Mouse (Mus musculus): ENCODE measurements around the gene Trp53. TPM values are rescaled to one million over a fixed set of nuclear protein-coding genes. Genes with fewer than 3 reads are reported as not detected.

Trp53 gene
- total and polyA plus RNA-seq, 3 experiments, result 76.4 to 212 TPM; not detected in 1

GRCm38 (mm10) chr11:69551310-69551709 lies 28.8 kb upstream of the Trp53 start:
- no peak for DNase-seq (ENCODE audit: low read depth, low spot score)
- Histone ChIP-seq H3K79me2 (ENCODE audit: control insufficient read depth, insufficient read depth, low read length, poor library complexity) (no peaks in the 10 kb centered on the region), H3K9ac (ENCODE audit: control insufficient read depth, low read depth, low read length, poor library complexity, severe bottlenecking) (no peak overlapping the region), H3K4me1 (ENCODE audit: control insufficient read depth in 1 of 2, insufficient read depth in 2 of 2, low read length in 2 of 2) (no peaks in the 10 kb centered on the region), H3K27ac (ENCODE audit: control insufficient read depth, low read depth, low read length) (no peak overlapping the region), H3K36me3 (ENCODE audit: control insufficient read depth in 1 of 2, insufficient read depth in 2 of 2, low read length in 2 of 2) (no peaks in the 10 kb centered on the region), H3K9me3 (replicated peaks; ENCODE audit: insufficient read depth, low read length) (no peaks in the 10 kb centered on the region), H3K4me3 (ENCODE audit: control insufficient read depth in 1 of 2, insufficient read depth in 1 of 2, low read depth in 2 of 2, low read length in 2 of 2) (no peak overlapping the region), H3K27me3 (ENCODE audit: control insufficient read depth in 1 of 2, insufficient read depth in 2 of 2, low read length in 2 of 2) (peaks cover 0 to 9% of the 10 kb centered on the region in 2 experiments; a peak in 3 of 4 replicates)
- no peak for TF ChIP-seq E2F4 (IDR thresholded peaks at IDR 0.05; ENCODE audit: borderline replicate concordance, low read depth, low read length)
- no peak for TF ChIP-seq JUND (IDR thresholded peaks at IDR 0.05; ENCODE audit: low read depth, low read length)
- no peak for TF ChIP-seq SMC3 (IDR thresholded peaks at IDR 0.05; ENCODE audit: low read depth, low read length)
- no peak for TF ChIP-seq HCFC1 (IDR thresholded peaks at IDR 0.05; ENCODE audit: low read depth, low read length)

DNA sequence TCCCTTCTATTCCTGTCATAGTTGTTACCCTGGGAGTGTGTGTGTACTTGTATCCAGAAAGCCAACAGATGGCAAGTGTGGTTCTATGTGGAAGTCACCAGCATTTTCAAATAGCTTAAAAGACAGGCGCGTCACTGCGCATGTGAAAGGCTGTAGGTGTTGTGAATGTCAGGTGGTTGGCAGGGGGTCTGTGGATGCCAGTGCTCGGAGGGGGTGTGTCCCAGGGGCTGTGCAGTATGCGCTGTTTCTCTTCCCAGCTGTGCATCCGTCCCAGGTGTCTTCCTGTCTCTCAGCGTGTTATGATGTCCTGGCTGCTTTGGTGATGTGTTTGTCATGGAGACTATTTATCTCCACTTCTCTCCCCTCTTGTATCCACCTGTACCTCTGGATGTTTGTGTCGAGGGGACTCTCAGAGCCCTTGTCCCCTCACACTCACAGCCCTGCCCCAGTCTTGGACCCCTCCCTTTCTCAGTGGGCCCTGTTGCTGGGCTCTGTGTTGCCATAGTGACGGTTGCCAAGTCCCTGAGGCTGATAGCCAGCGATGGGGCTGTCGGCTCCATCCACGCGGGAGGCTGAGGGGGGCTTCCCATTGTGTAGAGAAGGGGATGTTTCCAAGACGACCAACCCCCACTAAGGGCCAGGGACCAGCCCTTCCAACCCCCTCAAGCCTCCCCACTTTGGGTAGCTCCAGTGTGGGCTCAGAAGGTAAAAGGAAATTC lies 27.4 kb upstream of the Trp53 start:
- Histone ChIP-seq H3K27me3 (ENCODE audit: control insufficient read depth in 1 of 2, insufficient read depth in 2 of 2, low read length in 2 of 2) (peaks cover 0 to 4% of the 10 kb centered on the region in 2 experiments; a peak in 3 of 4 replicates), H3K4me1 (ENCODE audit: control insufficient read depth in 1 of 2, insufficient read depth in 2 of 2, low read length in 2 of 2) (no peaks in the 10 kb centered on the region), H3K79me2 (ENCODE audit: control insufficient read depth, insufficient read depth, low read length, poor library complexity) (no peaks in the 10 kb centered on the region), H3K27ac (ENCODE audit: control insufficient read depth, low read depth, low read length) (no peak overlapping the region), H3K36me3 (ENCODE audit: control insufficient read depth in 1 of 2, insufficient read depth in 2 of 2, low read length in 2 of 2) (no peaks in the 10 kb centered on the region), H3K9me3 (replicated peaks; ENCODE audit: insufficient read depth, low read length) (no peaks in the 10 kb centered on the region), H3K4me3 (ENCODE audit: control insufficient read depth in 1 of 2, insufficient read depth in 1 of 2, low read depth in 2 of 2, low read length in 2 of 2) (no peak overlapping the region), H3K9ac (ENCODE audit: control insufficient read depth, low read depth, low read length, poor library complexity, severe bottlenecking) (no peak overlapping the region)
- TF ChIP-seq CTCF (IDR thresholded peaks at IDR 0.05 in 2 of 3, conservative IDR thresholded peaks at IDR 0.05 in 1 of 3; ENCODE audit: control insufficient read depth in 1 of 3, insufficient read depth in 1 of 3, low read depth in 2 of 3, low read length in 3 of 3, poor library complexity in 1 of 3, severe bottlenecking in 1 of 3) (no peak), MAZ (IDR thresholded peaks at IDR 0.05; ENCODE audit: low read depth, low read length) (no peak), MAFK (IDR thresholded peaks at IDR 0.05; ENCODE audit: borderline replicate concordance, low read depth, low read length) (no peak), TCF12 (IDR thresholded peaks at IDR 0.05; ENCODE audit: low read depth, low read length) (no peak), TBP (IDR thresholded peaks at IDR 0.05; ENCODE audit: low read depth, low read length) (no peak), USF1 (IDR thresholded peaks at IDR 0.05; ENCODE audit: low read depth, low read length) (no peak), NELFE (IDR thresholded peaks at IDR 0.05; ENCODE audit: low read depth, low read length) (no peak), POLR2AphosphoS5 (IDR thresholded peaks at IDR 0.05; ENCODE audit: borderline replicate concordance, low read depth, low read length) (no peak), TAL1 (IDR thresholded peaks at IDR 0.05; ENCODE audit: low read length) (no peak), NRF1 (IDR thresholded peaks at IDR 0.05; ENCODE audit: insufficient read depth, low read depth, low read length, poor library complexity, severe bottlenecking) (no peak), MEF2A (IDR thresholded peaks at IDR 0.05; ENCODE audit: extremely low read depth, insufficient replicate concordance, low read depth, low read length, poor library complexity, severe bottlenecking) (no peak), KAT2A (conservative IDR thresholded peaks at IDR 0.05; ENCODE audit: low read depth, low read length) (no peak), RCOR1 (IDR thresholded peaks at IDR 0.05; ENCODE audit: low read depth, low read length) (no peak), USF2 (IDR thresholded peaks at IDR 0.05; ENCODE audit: borderline replicate concordance in 1 of 2, insufficient read depth in 1 of 2, low read depth in 1 of 2, low read length in 2 of 2) (no peak), E2F4 (IDR thresholded peaks at IDR 0.05; ENCODE audit: borderline replicate concordance, low read depth, low read length) (no peak), UBTF (IDR thresholded peaks at IDR 0.05; ENCODE audit: borderline replicate concordance, insufficient read depth, low read depth, low read length) (no peak), POLR2A (IDR thresholded peaks at IDR 0.05; ENCODE audit: control insufficient read depth in 1 of 2, insufficient read depth in 1 of 2, low read depth in 1 of 2, low read length in 2 of 2, poor library complexity in 1 of 2) (no peak), ZNF384 (IDR thresholded peaks at IDR 0.05; ENCODE audit: low read depth, low read length) (no peak), ZKSCAN1 (IDR thresholded peaks at IDR 0.05; ENCODE audit: low read depth, low read length) (no peak), GATA1 (IDR thresholded peaks at IDR 0.05; ENCODE audit: low read depth, low read length) (no peak)
- DNase-seq (ENCODE audit: low read depth, low spot score), result no peak

Measured in MEL (cell line).